Comparison of ENCODE assay signal across 8 mouse cellular contexts in genomic region chr14:103651106-103651505, GRCm38 (mm10). TPM values are rescaled to one million over a fixed set of nuclear protein-coding genes. Genes with fewer than 3 reads are reported as not detected.
DNase-seq lines count a peak whose midpoint lies in the region; ATAC-seq and TF ChIP-seq lines count a peak whose summit lies in the region.

No protein-coding gene starts in this region.

- peak overlapping the region; percentile 100 for H3K4me2 ChIP-seq in heart, embryonic 15.5 days
- peak overlapping the region; percentile 92; the same call in 1 of the 2 replicates for H3K4me2 ChIP-seq in CH12.LX (ENCODE audit: insufficient read depth, low read depth, poor library complexity, severe bottlenecking)
- H3K4me2 ChIP-seq in forebrain, embryonic 14.5 days (ENCODE audit: low read length), result peak overlapping the region; percentile 59
- peak overlapping the region; percentile 87 for H3K4me2 ChIP-seq in liver, embryonic 16.5 days (ENCODE audit: low read depth, low read length)

- no peak for TF ChIP-seq POLR2A in CH12.LX (IDR thresholded peaks at IDR 0.05; ENCODE audit: low read depth, low read length)

- 6% methylated on average over 11 of the region's 11 CpGs for WGBS in heart, embryonic 15.5 days
- 2% methylated on average over 11 of the region's 11 CpGs for WGBS in forebrain, embryonic 14.5 days
- WGBS in liver, embryonic 16.5 days (ENCODE audit: insufficient replicate concordance), result 5% methylated on average over 11 of the region's 11 CpGs

- dilution Hi-C loops in CH12.LX (cut with MboI; ENCODE audit: extremely low pct_ligation_motif_present, extremely low pct_unique_long_range_greater_than_20kb, low sequenced_read_pairs), result no loop called here

- no peak for TF ChIP-seq RAD21 in CH12.LX (IDR thresholded peaks at IDR 0.05; ENCODE audit: low read depth, low read length)

- peaks cover 14% of the 10 kb centered on the region; the same call in 1 of the 2 replicates for H3K4me1 ChIP-seq in heart, embryonic 15.5 days (replicated peaks)
- H3K4me1 ChIP-seq in CH12.LX (ENCODE audit: control insufficient read depth in 1 of 2, insufficient read depth in 2 of 2), result peaks cover 3 to 36% of the 10 kb centered on the region in 2 experiments; a peak in 3 of 4 replicates
- peaks cover 44% of the 10 kb centered on the region for H3K4me1 ChIP-seq in forebrain, embryonic 14.5 days (ENCODE audit: control insufficient read depth, insufficient read depth, low read length)
- no peaks in the 10 kb centered on the region for H3K4me1 ChIP-seq in liver, embryonic 16.5 days (ENCODE audit: control insufficient read depth, low read depth, low read length)

- H3K79me2 ChIP-seq in CH12.LX (replicated peaks; ENCODE audit: control insufficient read depth, extremely low read depth, insufficient read depth, poor library complexity, severe bottlenecking), result peaks cover 33% of the 10 kb centered on the region

- peak overlapping the region; percentile 82 for H3K4me3 ChIP-seq in heart, embryonic 15.5 days
- H3K4me3 ChIP-seq in CH12.LX (replicated peaks in 1 of 3; ENCODE audit: low read depth in 2 of 3, low read length in 2 of 3, poor library complexity in 1 of 3), result peak overlapping the region; percentile 58 to 88 (median 75)
- H3K4me3 ChIP-seq in forebrain, embryonic 14.5 days (ENCODE audit: low read depth, low read length), result peak overlapping the region; percentile 98
- H3K4me3 ChIP-seq in liver, embryonic 16.5 days (ENCODE audit: low read depth, low read length), result peak overlapping the region; percentile 64

- H3K36me3 ChIP-seq in heart, embryonic 15.5 days, result no peaks in the 10 kb centered on the region
- H3K36me3 ChIP-seq in CH12.LX (replicated peaks in 1 of 2; ENCODE audit: control insufficient read depth in 1 of 2, insufficient read depth in 1 of 2, low read length in 1 of 2), result no peaks in the 10 kb centered on the region
- H3K36me3 ChIP-seq in forebrain, embryonic 14.5 days (ENCODE audit: control insufficient read depth, insufficient read depth, low read length), result no peaks in the 10 kb centered on the region
- H3K36me3 ChIP-seq in liver, embryonic 16.5 days (ENCODE audit: control insufficient read depth, insufficient read depth), result no peaks in the 10 kb centered on the region

- H3K9ac ChIP-seq in heart, embryonic 15.5 days, result peak overlapping the region; percentile 57
- peak overlapping the region; percentile 18 for H3K9ac ChIP-seq in CH12.LX (ENCODE audit: insufficient read depth, low read depth)
- peak overlapping the region; percentile 99 for H3K9ac ChIP-seq in forebrain, embryonic 14.5 days (ENCODE audit: low read length)
- no peak overlapping the region for H3K9ac ChIP-seq in liver, embryonic 16.5 days (ENCODE audit: low read depth, low read length)

- no peak for TF ChIP-seq EP300 in CH12.LX (IDR thresholded peaks at IDR 0.05; ENCODE audit: low read length)

- ATAC-seq in heart, embryonic 15.5 days (replicated peaks; ENCODE audit: insufficient number of reproducible peaks, insufficient read depth, low FRiP score, low read depth), result no peak
- ATAC-seq in forebrain, embryonic 14.5 days, result peak; percentile 13
- ATAC-seq in liver, embryonic 16.5 days (ENCODE audit: low read depth), result no peak
- no peak for ATAC-seq in monocyte, adult 5-6 weeks (replicated peaks; ENCODE audit: insufficient number of reproducible peaks, low FRiP score, low TSS enrichment, poor library complexity, severe bottlenecking)

- peaks cover 43% of the 10 kb centered on the region for H3K27me3 ChIP-seq in heart, embryonic 15.5 days
- H3K27me3 ChIP-seq in CH12.LX (replicated peaks), result peaks cover 1% of the 10 kb centered on the region
- no peaks in the 10 kb centered on the region for H3K27me3 ChIP-seq in forebrain, embryonic 14.5 days (replicated peaks; ENCODE audit: control insufficient read depth, insufficient read depth, low read length)
- peaks cover 30% of the 10 kb centered on the region for H3K27me3 ChIP-seq in liver, embryonic 16.5 days (ENCODE audit: control insufficient read depth, insufficient read depth, low read depth, low read length)

- in situ Hi-C loops in CH12.LX (cut with MboI; ENCODE audit: low pct_ligation_motif_present, low pct_unique_long_range_greater_than_20kb, low sequenced_read_pairs), result no loop called here

- H3K27ac ChIP-seq in heart, embryonic 15.5 days, result no peak overlapping the region
- peak overlapping the region; percentile 62 for H3K27ac ChIP-seq in CH12.LX (ENCODE audit: insufficient read depth, low read depth)
- H3K27ac ChIP-seq in forebrain, embryonic 14.5 days (ENCODE audit: low read depth, low read length), result peak overlapping the region; percentile 99
- no peak overlapping the region for H3K27ac ChIP-seq in liver, embryonic 16.5 days (ENCODE audit: low read length)

- no peak for TF ChIP-seq CTCF in CH12.LX (conservative IDR thresholded peaks at IDR 0.05 in 1 of 2, IDR thresholded peaks at IDR 0.05 in 1 of 2; ENCODE audit: low read depth in 2 of 2, low read length in 2 of 2)

- H3K9me3 ChIP-seq in heart, embryonic 15.5 days (replicated peaks), result no peaks in the 10 kb centered on the region
- no peaks in the 10 kb centered on the region for H3K9me3 ChIP-seq in CH12.LX (replicated peaks; ENCODE audit: low read length)
- no peaks in the 10 kb centered on the region for H3K9me3 ChIP-seq in forebrain, embryonic 14.5 days (replicated peaks; ENCODE audit: control insufficient read depth, low read length)
- H3K9me3 ChIP-seq in liver, embryonic 16.5 days (replicated peaks; ENCODE audit: control insufficient read depth, low read length), result no peaks in the 10 kb centered on the region

- no peak for DNase-seq in heart, postnatal 10 days
- no peak for DNase-seq in CH12.LX (ENCODE audit: extremely low read depth)
- peak; percentile 62 for DNase-seq in forebrain, embryonic 14.5 days (ENCODE audit: low spot score)
- no peak for DNase-seq in gastrocnemius, adult 8-10 months (ENCODE audit: low spot score in 2 of 2)
- no peak for DNase-seq in left cerebral cortex, postnatal 4 days

- intact Hi-C loops in heart, postnatal 10 days (cut with DNase I), result no loop called here
- intact Hi-C loops in left cerebral cortex, postnatal 4 days (cut with DNase I), result loop anchor here (5.0 kb wide), 3 partner anchors 41 to 806 kb away; no protein-coding TSS in a partner anchor

TF ChIP-seq in CH12.LX, 34 proteins besides CTCF, POLR2A, EP300 and RAD21:
- TF ChIP-seq MYC (IDR thresholded peaks at IDR 0.05; ENCODE audit: low read depth, low read length), result 0 out of 2 replicates have a peak, but pooled peaks have one; percentile 14
- TF ChIP-seq E2F4 (IDR thresholded peaks at IDR 0.05; ENCODE audit: insufficient replicate concordance, low read depth, low read length), result no peak

RNA-seq across cellular contexts. Expression of gene Slain1, which starts 1.1 kb away (rescaled TPM):
- 0.39 and 1.0 TPM in 2 replicates for polyA plus RNA-seq in heart, embryonic 15.5 days (2015; fragmentation: Nextera tagmentation; extraction: Ambion mirVana)
- under 1 TPM; 0.12 to 0.38 TPM for total RNA-seq in heart, postnatal 10 days (2021)
- 13.1 and 15.0 TPM in 2 replicates for total RNA-seq in CH12.LX (2012; rRNA removed)
- total RNA-seq in CH12.LX (2014; rRNA removed), result 14.8 and 15.9 TPM in 2 replicates
- polyA plus RNA-seq in CH12.LX (2012; ENCODE audit: insufficient read length, low read depth), result 8.2 and 13.6 TPM in 2 replicates
- polyA plus RNA-seq in forebrain, embryonic 14.5 days (2014; fragmentation: Nextera tagmentation; extraction: Ambion mirVana), result 23.5 and 27.1 TPM in 2 replicates
- 0.08 TPM in 1 of 2 replicates, not detected in the other for polyA plus RNA-seq in liver, embryonic 16.5 days (2015; fragmentation: Nextera tagmentation; extraction: Ambion mirVana)
- not detected for total RNA-seq in gastrocnemius, adult 8-10 months (2022)
- 10 to 100 TPM; 82.2 to 93.0 TPM for total RNA-seq in left cerebral cortex, postnatal 4 days (2021)
- 10.5 to 23.0 TPM (median 12.2 TPM) in 3 replicates for total RNA-seq in monocyte, adult 5-6 weeks (2017)

Comparison
In these comparisons a context has a peak if more than half of its experiments do, and no peak if none do; other contexts are left out.
1. H3K27ac ChIP-seq: peak in CH12.LX (single experiment) and forebrain, embryonic 14.5 days (single experiment); none in heart, embryonic 15.5 days (single experiment) and liver, embryonic 16.5 days (single experiment).
2. Peak in every context shown above with its lines, with median percentiles within 50 percentile points of each other: H3K4me2 ChIP-seq and H3K4me3 ChIP-seq.